Mouse (Mus musculus) heart, postnatal 0 days (tissue): Measurements from ENCODE around the gene Dll3.

Experiments used
- CTCF ChIP-seq: IDR thresholded peaks from 2 replicates; pipeline ENCODE4 v1.5.1; 2016; ENCODE audit warnings: antibody characterized with exemption, control low read depth, low read depth
- EP300 ChIP-seq: IDR thresholded peaks from 2 replicates; pipeline ENCODE4 v1.6.1; 2016; ENCODE audit warnings: antibody characterized with exemption, low read depth

- TF ChIP-seq EP300 (no peak), CTCF (peak; percentile 26; the same call in 1 of the 2 replicates)
These were observed 37.3 kb upstream of the Dll3 start for GRCm38 (mm10) chr7:28339213-28339917.
